8 mouse cellular contexts compared by ENCODE assay signal in genomic region chr6:42644912-42645549, GRCm38 (mm10). TPM values are rescaled to one million over a fixed set of nuclear protein-coding genes. Genes with fewer than 3 reads are reported as not detected.
DNase-seq lines count a peak whose midpoint lies in the region.

Tcaf2 (minus strand) TSS chr6:42645254.

- DNase-seq in adrenal gland, postnatal 14 days = peak; percentile 93
- peak; percentile 93 for DNase-seq in embryo, embryonic 11 days
- DNase-seq in gastrocnemius, postnatal 25 days = peak; percentile 90
- DNase-seq in induced T-regulatory cell, adult 2 months (ENCODE audit: low read depth) = peak; percentile 15
- peak; percentile 18 to 56 for DNase-seq in left cerebral cortex, adult 8-10 months (ENCODE audit: low spot score in 2 of 2)
- DNase-seq in right cerebral cortex, postnatal 25 days = peak; percentile 42
- DNase-seq in yolk sac, embryonic 10.5 days (ENCODE audit: low spot score) = peak; percentile 86

- peaks cover 1% of the 10 kb centered on the region for H3K27me3 ChIP-seq in megakaryocyte, embryonic 14.5 days (replicated peaks)

- H3K9me3 ChIP-seq in megakaryocyte, embryonic 14.5 days = no peaks in the 10 kb centered on the region

- H3K36me3 ChIP-seq in megakaryocyte, embryonic 14.5 days (replicated peaks; ENCODE audit: low read length) = no peaks in the 10 kb centered on the region

- H3K4me1 ChIP-seq in megakaryocyte, embryonic 14.5 days = peaks cover 7% of the 10 kb centered on the region

- H3K4me3 ChIP-seq in megakaryocyte, embryonic 14.5 days (replicated peaks) = peak within 1 kb of the TSS; percentile 83

RNA-seq across cellular contexts. Expression of gene Tcaf2, which starts in this region (rescaled TPM):
- total RNA-seq in adrenal gland, postnatal 14 days (2021) = 9.1 and 9.6 TPM in 2 replicates
- 1 to 10 TPM; 2.4 to 4.3 TPM for total RNA-seq in gastrocnemius, postnatal 25 days (2021)
- total RNA-seq in left cerebral cortex, adult 8-10 months (2022) = under 1 TPM; 0.40 to 0.91 (median 0.58) TPM
- polyA plus RNA-seq in megakaryocyte, embryonic 14.5 days (2012; ENCODE audit: insufficient read depth, low replicate concordance) = not detected in 2 replicates

Comparison
In these comparisons a context has a peak if more than half of its experiments do, and no peak if none do; other contexts are left out.
1. Peak in every context shown above with its lines: DNase-seq and H3K4me3 ChIP-seq.
2. Peak in DNase-seq in left cerebral cortex, adult 8-10 months; RNA of the gene not detected or under 1 TPM.
3. DNase-seq: peak in every context shown above with its lines; median percentile 93 in adrenal gland, postnatal 14 days; 93 in embryo, embryonic 11 days; 90 in gastrocnemius, postnatal 25 days; 86 in yolk sac, embryonic 10.5 days; 42 in right cerebral cortex, postnatal 25 days; 37 in left cerebral cortex, adult 8-10 months; 15 in induced T-regulatory cell, adult 2 months.